Mouse (Mus musculus) embryo, embryonic 10 days (tissue): ENCODE measurements at regions not wholly inside any gene's neighbourhood (a gene's known extent, or its start where the extent isn't known, plus 50 kb on each side); places are given as distances from the start of the nearest gene placed in this dataset.
A peak's percentile ranks its signal among the peaks of the same experiment; 100 is the strongest.

ENCODE experiments used
- DNase-seq: peaks from one replicate; pipeline ENCODE4 v3.0.0-alpha.2; 2015; ENCODE audit warnings: low spot score

DNA sequence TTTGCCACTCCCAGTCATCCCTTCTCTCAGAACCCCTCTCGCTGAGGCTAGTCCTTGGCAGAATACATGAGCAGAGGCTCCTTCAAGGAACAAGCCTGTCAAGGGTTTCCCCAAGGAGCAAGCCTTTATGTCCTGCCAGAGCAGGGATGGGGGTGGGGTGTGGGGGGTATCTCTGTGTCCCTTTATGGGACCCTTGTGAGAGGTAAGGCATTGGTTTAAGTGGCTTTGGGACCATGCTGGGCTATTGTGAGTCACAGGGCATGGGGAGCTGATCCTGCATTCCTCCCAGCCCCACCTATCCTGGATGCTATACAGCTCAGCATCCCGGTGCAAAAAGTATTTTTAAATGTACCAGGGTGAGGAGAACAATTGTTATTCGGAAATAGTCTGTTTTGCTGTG lies 641.1 kb upstream of the Fam19a5 start:
- no peak for DNase-seq

DNA sequence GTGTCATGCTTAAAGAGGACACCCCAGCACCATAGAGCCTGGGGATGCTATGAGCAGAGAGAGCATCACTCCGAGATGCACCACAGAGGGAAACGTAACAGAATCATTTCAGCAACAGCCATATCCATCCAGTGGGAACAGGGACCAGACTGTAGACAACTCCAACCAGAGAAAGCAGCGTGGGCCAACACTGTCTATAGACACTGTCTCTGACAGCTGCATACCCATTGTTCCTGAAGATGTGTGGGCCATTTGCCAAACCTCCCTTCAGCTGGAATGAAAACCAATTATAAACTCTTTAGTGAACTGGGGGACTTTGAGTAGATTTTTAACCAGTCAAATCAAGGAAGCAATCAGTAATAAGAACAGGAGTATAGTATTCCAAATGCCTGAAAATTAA lies 630.8 kb upstream of the Fam19a5 start:
- no peak for DNase-seq

GRCm38 (mm10) chr15:86917891-86918290 lies 626.2 kb upstream of the Fam19a5 start:
- DNase-seq = no peak

DNA sequence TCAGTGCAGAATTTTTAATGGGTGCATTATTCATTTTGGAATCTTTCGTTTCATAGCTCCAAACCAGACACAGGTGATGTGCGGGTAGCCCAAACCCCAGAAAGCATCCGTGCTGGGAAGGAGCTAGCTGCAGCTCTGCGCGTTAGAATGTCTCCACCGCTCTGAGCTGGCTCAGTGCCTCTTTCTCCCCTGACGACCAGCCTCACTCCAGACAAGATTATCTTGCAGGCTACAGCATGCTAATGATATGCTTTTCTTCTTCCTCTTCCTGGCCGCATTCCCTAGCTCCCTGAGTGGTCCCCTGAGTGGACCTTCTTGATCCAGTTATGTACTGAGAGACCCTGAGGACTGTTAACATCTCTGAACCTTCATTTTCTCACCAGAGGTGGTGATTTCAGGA lies 624.4 kb upstream of the Fam19a5 start:
- no peak for DNase-seq

- no peak for DNase-seq
Observed at GRCm38 (mm10) chr15:86920185-86920584, 623.9 kb upstream of the Fam19a5 start.

DNA sequence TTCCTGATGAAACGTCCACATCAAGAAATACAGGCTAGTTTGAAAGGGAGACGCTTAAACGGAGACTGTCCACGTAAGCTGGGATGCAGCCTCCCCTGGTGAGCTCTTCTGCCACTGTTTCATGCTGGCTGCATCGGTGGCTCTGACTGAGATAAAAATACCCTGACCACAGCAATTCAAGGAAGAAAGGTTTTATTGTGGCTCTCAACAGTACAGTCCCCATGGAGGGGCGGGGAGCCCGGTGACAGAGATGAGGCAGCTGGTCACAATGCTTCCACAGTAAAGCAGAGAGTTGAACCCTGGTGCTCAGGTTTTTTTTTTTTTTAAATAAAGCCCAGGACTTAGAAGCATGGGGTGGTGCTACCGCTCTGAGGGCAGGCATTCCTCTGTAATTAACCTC lies 622.7 kb upstream of the Fam19a5 start:
- DNase-seq = peak; percentile 23

DNA sequence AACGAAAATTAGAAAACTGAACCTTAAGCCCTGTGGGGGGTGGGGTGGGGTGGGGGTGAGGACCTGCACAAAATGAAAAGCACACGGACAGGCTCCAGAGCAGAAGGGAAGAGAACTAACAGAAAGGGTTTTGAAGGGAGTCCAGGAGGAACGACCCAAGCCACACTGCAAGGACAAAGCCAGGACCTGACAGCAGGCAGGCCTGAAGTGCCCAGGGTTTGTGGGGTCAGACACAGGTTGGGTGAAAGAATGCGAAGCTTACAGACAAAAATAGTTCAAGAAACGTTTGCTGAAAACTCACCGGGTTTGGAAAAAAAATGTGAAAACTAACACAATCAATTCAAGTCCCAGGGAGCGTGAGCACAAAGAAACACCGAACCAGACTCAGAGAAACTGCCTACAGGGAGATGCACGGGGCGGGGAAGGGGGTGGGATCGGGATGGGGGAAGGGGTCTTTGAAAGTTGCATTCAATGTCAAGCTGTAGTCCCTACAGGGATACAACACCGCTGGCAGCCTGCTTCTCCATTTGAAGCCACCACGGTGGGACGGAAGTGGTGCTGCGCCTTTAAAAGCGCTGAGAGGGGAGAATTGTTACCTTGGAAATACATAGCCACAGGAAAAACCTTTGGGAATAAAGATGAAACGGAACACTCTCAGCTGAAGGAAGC lies 618.9 kb upstream of the Fam19a5 start:
- no peak for DNase-seq

DNA sequence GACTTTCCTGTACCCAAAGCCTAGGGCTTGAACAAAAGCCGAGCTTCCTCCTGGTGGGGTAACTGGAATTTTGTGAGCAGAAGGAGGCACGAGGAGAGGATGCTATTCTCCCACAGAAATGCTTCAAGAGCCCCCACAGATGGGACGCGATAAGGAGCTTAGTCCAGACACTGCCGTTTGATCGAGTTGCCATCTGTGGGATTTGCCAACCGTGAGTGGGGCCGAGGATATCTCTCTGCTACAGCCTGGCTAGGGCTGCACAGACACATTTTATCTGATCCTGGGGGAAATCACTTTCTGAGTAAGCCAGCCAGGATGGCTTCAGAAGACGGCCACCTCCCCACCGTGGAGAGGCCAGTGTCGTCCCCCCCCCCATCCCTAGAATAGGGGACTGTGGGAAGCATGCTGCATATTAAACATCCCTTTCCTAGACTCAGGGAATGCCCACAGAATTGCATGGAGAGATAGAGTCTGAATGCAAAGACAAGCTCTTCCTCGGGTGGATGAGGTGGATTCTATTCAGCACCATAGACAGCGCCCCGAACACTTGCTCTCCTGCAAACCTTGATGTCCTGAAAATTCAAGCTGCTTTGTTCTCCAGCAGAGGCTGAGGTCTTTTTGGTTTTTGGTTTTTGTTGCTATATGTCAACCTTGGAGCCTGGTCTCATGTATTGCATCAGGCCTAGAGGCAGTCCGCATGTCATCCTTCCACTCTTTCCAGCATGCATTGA lies 611.6 kb upstream of the Fam19a5 start:
- peak; percentile 77 for DNase-seq

DNA sequence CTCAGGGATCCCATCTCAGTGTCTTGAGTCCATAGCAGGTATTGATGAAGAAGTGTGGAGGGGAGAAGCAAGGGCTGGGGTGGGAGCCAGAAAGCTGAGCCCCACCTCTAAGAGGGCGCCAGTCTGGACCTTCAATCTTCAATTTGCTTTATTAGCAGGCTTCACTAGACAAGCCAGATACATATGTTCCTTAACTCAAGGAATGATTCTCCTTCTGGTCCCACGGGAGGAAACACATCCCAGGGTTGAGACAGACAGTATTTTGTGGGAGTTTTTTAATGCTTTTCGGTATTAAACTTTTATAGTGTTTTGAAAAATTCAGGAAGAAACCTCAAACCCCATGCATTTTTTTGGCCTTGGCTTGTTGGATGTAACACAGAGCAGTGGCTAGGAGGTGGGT lies 606.7 kb upstream of the Fam19a5 start:
- no peak for DNase-seq

GRCm38 (mm10) chr15:86944529-86944928 lies 599.6 kb upstream of the Fam19a5 start:
- no peak for DNase-seq

- no peak for DNase-seq
Observed at GRCm38 (mm10) chr15:86952593-86952992, 591.5 kb upstream of the Fam19a5 start.

- no peak for DNase-seq
Observed at GRCm38 (mm10) chr15:86957872-86958271, 586.2 kb upstream of the Fam19a5 start.

GRCm38 (mm10) chr15:86962921-86963320 lies 581.2 kb upstream of the Fam19a5 start:
- no peak for DNase-seq

- no peak for DNase-seq
Observed at GRCm38 (mm10) chr15:86963486-86963885, 580.6 kb upstream of the Fam19a5 start.

GRCm38 (mm10) chr15:86971436-86971835 lies 572.7 kb upstream of the Fam19a5 start:
- no peak for DNase-seq

GRCm38 (mm10) chr15:86996196-86996595 lies 547.9 kb upstream of the Fam19a5 start:
- no peak for DNase-seq

DNA sequence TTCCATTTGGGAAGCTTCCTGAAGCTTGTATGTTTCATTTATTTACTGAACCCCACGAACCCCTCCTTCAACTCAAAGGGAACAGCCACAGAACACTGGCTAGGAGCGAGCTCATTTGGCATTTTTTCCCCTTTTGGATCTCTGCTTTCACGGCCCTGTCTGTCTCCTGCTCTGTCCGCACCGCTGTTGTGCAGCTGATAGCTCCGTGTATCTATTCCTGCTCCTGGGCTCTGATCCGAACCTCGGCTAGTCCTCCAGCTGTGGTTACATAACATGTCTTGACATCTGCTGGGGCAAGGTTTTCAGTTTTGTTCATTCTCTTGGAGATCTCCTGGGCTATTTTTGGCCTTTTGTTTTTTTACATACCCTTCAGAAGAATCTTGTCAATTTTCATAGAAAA lies 525.1 kb upstream of the Fam19a5 start:
- peak; percentile 11 for DNase-seq

DNA sequence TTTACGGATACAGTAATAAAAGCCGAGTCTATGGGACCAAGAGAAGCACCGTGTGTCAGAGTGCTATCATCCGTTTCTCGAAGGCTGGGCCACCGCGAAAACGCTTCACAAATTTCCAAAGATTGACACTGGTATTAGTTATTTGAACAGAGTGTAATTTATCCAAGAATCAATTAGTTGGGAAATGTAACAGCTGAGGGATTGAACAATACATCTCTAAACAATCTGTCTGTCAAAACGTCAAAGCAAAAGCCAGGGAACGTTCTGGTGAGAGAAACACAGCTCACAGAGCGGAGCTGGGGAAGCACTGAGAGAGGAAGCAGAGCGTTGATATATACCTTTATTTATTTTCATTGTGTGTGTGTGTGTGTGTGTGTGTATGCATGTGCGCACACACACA lies 498.1 kb upstream of the Fam19a5 start:
- DNase-seq = no peak

- no peak for DNase-seq
Observed at GRCm38 (mm10) chr15:87054186-87054585, 489.9 kb upstream of the Fam19a5 start.

DNA sequence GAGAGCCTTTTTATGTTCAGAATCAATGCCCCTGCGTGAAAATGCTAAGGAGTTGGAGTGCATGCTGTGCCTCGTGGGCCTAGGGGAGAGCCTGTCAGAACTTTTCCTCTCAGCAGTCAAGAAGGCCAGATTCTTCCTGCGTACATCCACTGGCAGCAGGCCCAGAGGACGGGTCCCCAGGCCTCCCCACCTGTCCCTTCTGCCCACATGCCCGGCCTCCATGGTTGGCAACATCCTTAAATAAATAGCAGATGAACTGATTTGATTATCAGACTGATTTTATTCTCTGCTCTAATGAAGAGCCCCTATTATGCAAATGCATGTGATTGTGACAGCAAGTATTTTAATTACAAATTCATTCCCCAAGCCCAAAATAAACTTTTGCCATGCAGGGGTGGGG lies 479.2 kb upstream of the Fam19a5 start:
- no peak for DNase-seq

DNA sequence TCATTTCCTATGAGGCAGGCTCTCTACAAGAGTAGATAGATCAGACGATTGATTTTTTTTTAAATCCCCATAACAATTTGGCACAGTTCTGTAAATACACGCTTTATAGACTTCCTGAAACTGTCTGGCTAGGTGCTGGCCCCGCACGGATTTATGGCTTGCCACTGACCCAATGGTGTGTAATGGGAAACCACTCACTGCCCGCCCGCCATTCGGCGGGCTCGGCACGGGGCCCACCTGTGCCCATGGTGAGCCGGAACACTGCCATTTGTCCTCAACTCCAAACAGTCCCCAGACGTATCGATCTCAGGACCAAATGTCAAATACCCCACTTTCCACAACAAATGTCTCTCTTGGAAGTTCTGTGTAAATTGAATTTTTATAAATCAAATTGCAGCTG lies 475.8 kb upstream of the Fam19a5 start:
- DNase-seq = no peak

GRCm38 (mm10) chr15:87074559-87074958 lies 469.5 kb upstream of the Fam19a5 start:
- DNase-seq = no peak

DNA sequence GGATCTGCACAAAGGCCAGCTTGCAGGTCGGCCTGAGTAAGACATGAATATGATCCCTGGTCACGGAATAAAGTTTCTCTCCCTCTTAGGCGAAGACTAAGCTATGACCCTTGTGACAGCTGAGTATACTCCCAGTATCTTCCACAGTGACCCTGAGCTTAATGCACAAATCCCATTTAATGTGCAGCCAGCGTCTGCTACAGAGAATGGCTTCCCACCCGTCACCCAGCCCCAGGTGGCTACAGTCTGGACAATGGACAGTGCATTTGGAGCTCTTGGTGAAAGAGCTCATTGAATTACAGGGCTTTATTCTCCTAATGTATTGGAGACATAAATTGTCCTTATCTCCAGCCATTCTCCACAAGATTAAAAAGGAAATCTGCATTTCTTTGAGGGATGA lies 454.3 kb upstream of the Fam19a5 start:
- DNase-seq = peak; percentile 57
